Mouse (Mus musculus) stomach, postnatal 0 days (tissue): ENCODE data around the gene Bptf.

Experiments
- CTCF ChIP-seq: IDR thresholded peaks from 2 replicates; pipeline ENCODE4 v1.5.1; 2016; ENCODE audit warnings: antibody characterized with exemption, low read depth, mild to moderate bottlenecking, moderate library complexity
- EP300 ChIP-seq: optimal IDR thresholded peaks from 2 replicates; pipeline ENCODE3; 2016; ENCODE audit warnings: antibody characterized with exemption

- no peak for TF ChIP-seq CTCF
- TF ChIP-seq EP300, result no peak
Measured at GRCm38 (mm10) chr11:107060941-107061340, 71.0 kb downstream of the Bptf start.
